Mouse (Mus musculus): ENCODE data around the gene Dot1l.

DNA sequence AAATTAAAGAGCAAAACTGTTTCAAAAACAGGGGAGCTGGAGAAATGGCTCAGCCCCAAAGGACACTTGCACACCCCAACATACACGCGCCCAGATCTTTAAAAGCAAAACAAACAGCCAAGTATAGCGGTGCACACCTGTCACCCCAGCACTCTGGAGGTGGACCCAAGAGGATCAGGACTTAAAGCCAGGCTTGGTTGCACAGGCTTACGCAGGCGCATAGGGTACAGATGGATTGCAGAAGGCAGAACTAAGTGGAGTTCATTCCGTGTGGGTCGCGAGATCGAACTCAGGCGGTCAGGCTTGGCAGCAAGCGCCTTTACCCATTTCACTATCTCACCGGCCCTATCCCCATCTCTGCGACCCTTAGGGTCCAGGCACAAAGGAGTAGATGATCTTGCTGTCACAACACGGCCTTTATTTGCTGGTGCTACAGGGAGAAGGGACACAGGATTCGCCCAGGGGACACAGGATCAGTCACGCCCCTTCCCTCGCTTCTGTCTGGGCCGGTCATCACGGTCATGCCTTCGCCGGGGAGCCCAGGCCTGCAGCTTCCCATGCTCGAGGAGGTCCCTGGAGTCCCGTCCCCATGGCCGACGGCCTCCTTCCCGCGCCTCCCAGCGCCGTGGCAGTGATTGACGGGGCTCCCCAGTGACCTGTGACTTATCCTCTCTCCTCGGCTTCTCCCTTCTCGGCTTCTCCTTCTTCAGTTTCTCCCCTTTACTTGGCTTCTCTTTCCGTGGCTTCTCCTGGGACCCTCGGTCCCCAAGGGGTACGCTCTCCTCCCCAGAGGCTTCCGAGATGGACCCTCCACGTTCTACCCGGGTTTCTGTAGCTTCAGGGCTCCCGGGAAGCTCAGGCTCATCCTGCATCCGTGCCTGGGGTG, 53.3 kb downstream of the Dot1l start:
- TF ChIP-seq CTCF (IDR thresholded peaks at IDR 0.05; ENCODE audit: low read depth, low read length) (no peak), POLR2A (IDR thresholded peaks at IDR 0.05; ENCODE audit: borderline replicate concordance, low read depth, low read length) (no peak)
